ENCODE assay signal across 9 mouse cellular contexts in genomic region chr8:72305210-72305905, GRCm38 (mm10). TPM values are rescaled to one million over a fixed set of nuclear protein-coding genes. Genes with fewer than 3 reads are reported as not detected.
DNase-seq lines count a peak whose midpoint lies in the region; ATAC-seq and TF ChIP-seq lines count a peak whose summit lies in the region.
"Had no signal": no experiment of that assay in that cellular context is flagged by ENCODE, and none has a peak within 500 bp of the region (broad histone marks: within the 10 kb centered on the region; RNA-seq: fewer than 3 reads in every experiment).

Gene Gm10282 (minus strand): TSS chr8:72305260.

- ATAC-seq in embryonic facial prominence, embryonic 11.5 days (replicated peaks; ENCODE audit: insufficient number of reproducible peaks, low FRiP score, low TSS enrichment, low read depth): no peak
- ATAC-seq in inflammation-experienced regulatory T-cells, adult 6 months: no peak

- no peaks in the 10 kb centered on the region for H3K79me2 ChIP-seq in heart, adult 2 months (replicated peaks; ENCODE audit: control insufficient read depth, insufficient read depth, low read length)

- peak in 1 of 2 experiments; percentile 22 for DNase-seq in heart, adult 2 months
- no peak for DNase-seq in heart, postnatal 14 days
- peak; percentile 45 for DNase-seq in 3134 (ENCODE audit: extremely low read depth, insufficient read length, low spot score)
- no peak for DNase-seq in embryonic facial prominence, embryonic 11.5 days (ENCODE audit: low spot score)
- DNase-seq in testis, postnatal 14 days (ENCODE audit: low spot score): no peak
- DNase-seq in urinary bladder, adult 18-20 months (ENCODE audit: low spot score in 2 of 2): no peak
- no peak for DNase-seq in lung, postnatal 25 days (ENCODE audit: low spot score)
- DNase-seq: liver, embryonic 13.5 days had no signal

- no peak within 1 kb of the TSS for H3K9ac ChIP-seq in heart, adult 2 months (ENCODE audit: low read depth, low read length)
- no peak within 1 kb of the TSS for H3K9ac ChIP-seq in embryonic facial prominence, embryonic 11.5 days (replicated peaks; ENCODE audit: low read length)
- H3K9ac ChIP-seq: liver, embryonic 13.5 days had no signal

- no peaks in the 10 kb centered on the region for H3K27me3 ChIP-seq in heart, adult 2 months (ENCODE audit: control insufficient read depth, insufficient read depth, low read length)
- no peaks in the 10 kb centered on the region for H3K27me3 ChIP-seq in embryonic facial prominence, embryonic 11.5 days (ENCODE audit: control insufficient read depth, insufficient read depth, low read length)
- H3K27me3 ChIP-seq: liver, embryonic 13.5 days had no signal

- 86% methylated on average over 16 of the region's 16 CpGs for WGBS in heart, adult 2 months
- 70% methylated on average over 10 of the region's 16 CpGs for WGBS in embryonic facial prominence, embryonic 11.5 days

- H3K9me3 ChIP-seq in embryonic facial prominence, embryonic 11.5 days (replicated peaks; ENCODE audit: control insufficient read depth, low read length): no peaks in the 10 kb centered on the region
- H3K9me3 ChIP-seq: liver, embryonic 13.5 days had no signal

- no peaks in the 10 kb centered on the region for H3K36me3 ChIP-seq in heart, adult 2 months (ENCODE audit: control insufficient read depth, insufficient read depth, low read length)
- no peaks in the 10 kb centered on the region for H3K36me3 ChIP-seq in embryonic facial prominence, embryonic 11.5 days (replicated peaks; ENCODE audit: control insufficient read depth, insufficient read depth, low read depth, low read length)
- H3K36me3 ChIP-seq: liver, embryonic 13.5 days had no signal

- peak within 1 kb of the TSS; percentile 52 for H3K27ac ChIP-seq in heart, adult 2 months
- no peak within 1 kb of the TSS for H3K27ac ChIP-seq in embryonic facial prominence, embryonic 11.5 days (replicated peaks; ENCODE audit: low read depth, low read length)
- H3K27ac ChIP-seq: liver, embryonic 13.5 days had no signal

- no peak for TF ChIP-seq EP300 in heart, adult 2 months (IDR thresholded peaks at IDR 0.05; ENCODE audit: insufficient read depth, low read depth, low read length)

- TF ChIP-seq POLR2A in heart, adult 2 months (IDR thresholded peaks at IDR 0.05; ENCODE audit: insufficient read depth, low read depth, low read length): no peak

- intact Hi-C loops in heart, adult 2 months (cut with DNase I): no loop called here
- intact Hi-C loops in heart, postnatal 14 days (cut with DNase I): no loop called here

- peaks cover 11% of the 10 kb centered on the region for H3K4me1 ChIP-seq in heart, adult 2 months (ENCODE audit: control insufficient read depth, insufficient read depth, low read length)
- no peaks in the 10 kb centered on the region for H3K4me1 ChIP-seq in embryonic facial prominence, embryonic 11.5 days (ENCODE audit: control insufficient read depth, insufficient read depth, low read length)

- TF ChIP-seq CTCF in heart, adult 2 months (IDR thresholded peaks at IDR 0.05): no peak

- H3K4me3 ChIP-seq in heart, adult 2 months: no peak within 1 kb of the TSS
- no peak within 1 kb of the TSS for H3K4me3 ChIP-seq in embryonic facial prominence, embryonic 11.5 days (ENCODE audit: low read depth, low read length)
- H3K4me3 ChIP-seq: liver, embryonic 13.5 days had no signal

- H3K4me2 ChIP-seq in embryonic facial prominence, embryonic 11.5 days (ENCODE audit: low read depth, low read length): no peak within 1 kb of the TSS
- H3K4me2 ChIP-seq: liver, embryonic 13.5 days had no signal

RNA-seq across cellular contexts. Expression of gene Gm10282, which starts in this region (rescaled TPM):
- total RNA-seq in heart, adult 2 months (2021): 1 to 10 TPM; 6.7 to 8.5 TPM
- polyA plus RNA-seq in heart, adult 2 months (2012; rRNA removed): 1.1 and 2.9 TPM in 2 replicates
- 1 to 10 TPM; 9.7 TPM for total RNA-seq in heart, postnatal 14 days (2021)
- polyA plus RNA-seq in embryonic facial prominence, embryonic 11.5 days (2014; fragmentation: Nextera tagmentation; extraction: Ambion mirVana): 39.9 and 42.0 TPM in 2 replicates
- 100 to 1,000 TPM in 1 of 3 experiments, 10 to 100 TPM in 2; 20.4 to 115 (median 45.5) TPM for polyA plus RNA-seq in inflammation-experienced regulatory T-cells, adult 6 months (2017; shearing (Covaris generic))
